Comparison of ENCODE assay signal across 25 mouse cellular contexts in genomic region chr1:181799911-181800310, GRCm38 (mm10).
"Had no signal": no experiment of that assay in that cellular context is flagged by ENCODE, and none has a peak within 500 bp of the region (broad histone marks: within the 10 kb centered on the region; RNA-seq: fewer than 3 reads in every experiment).

No protein-coding gene starts in this region.

- H3K4me1 ChIP-seq: heart, embryonic 13.5 days; heart, embryonic 15.5 days; hindbrain, embryonic 13.5 days; hindbrain, embryonic 15.5 days; kidney, embryonic 15.5 days; limb, embryonic 13.5 days; limb, embryonic 15.5 days; liver, embryonic 12.5 days had no signal

- H3K36me3 ChIP-seq: heart, embryonic 13.5 days; heart, embryonic 15.5 days; hindbrain, embryonic 13.5 days; hindbrain, embryonic 15.5 days; kidney, embryonic 15.5 days; limb, embryonic 13.5 days; limb, embryonic 15.5 days; liver, embryonic 12.5 days had no signal

- H3K4me3 ChIP-seq: heart, adult 2 months; heart, embryonic 13.5 days; heart, embryonic 15.5 days; hindbrain, embryonic 13.5 days; hindbrain, embryonic 15.5 days; kidney, embryonic 15.5 days; limb, embryonic 13.5 days; limb, embryonic 15.5 days; liver, embryonic 12.5 days had no signal

- DNase-seq: gastrocnemius, postnatal 14 days; gastrocnemius, postnatal 36 days; heart, adult 11 months; heart, adult 2 months; heart, postnatal 14 days; heart, postnatal 36 days; kidney, adult 11 months; kidney, adult 2 months; kidney, adult 9 months; kidney, postnatal 14 days; kidney, postnatal 36 days; layer of hippocampus, adult 9-11 months; layer of hippocampus, postnatal 36 days had no signal

- H3K4me2 ChIP-seq: heart, embryonic 11.5 days; heart, embryonic 13.5 days; heart, embryonic 15.5 days; hindbrain, embryonic 13.5 days; hindbrain, embryonic 15.5 days; kidney, embryonic 15.5 days; limb, embryonic 13.5 days; limb, embryonic 15.5 days; liver, embryonic 12.5 days had no signal

- ATAC-seq: intestine, embryonic 16.5 days; liver, embryonic 12.5 days had no signal

- H3K9me3 ChIP-seq: heart, embryonic 13.5 days; heart, embryonic 15.5 days; hindbrain, embryonic 13.5 days; hindbrain, embryonic 15.5 days; kidney, embryonic 15.5 days; limb, embryonic 13.5 days; limb, embryonic 15.5 days; liver, embryonic 12.5 days had no signal

- H3K9ac ChIP-seq: heart, embryonic 13.5 days; heart, embryonic 15.5 days; hindbrain, embryonic 13.5 days; hindbrain, embryonic 15.5 days; kidney, embryonic 15.5 days; limb, embryonic 13.5 days; limb, embryonic 15.5 days; liver, embryonic 12.5 days; liver, embryonic 14.5 days had no signal

- H3K27ac ChIP-seq: heart, adult 2 months; heart, embryonic 13.5 days; heart, embryonic 15.5 days; hindbrain, embryonic 13.5 days; hindbrain, embryonic 15.5 days; kidney, embryonic 15.5 days; kidney, postnatal 0 days; limb, embryonic 13.5 days; limb, embryonic 15.5 days; liver, embryonic 12.5 days; liver, embryonic 14.5 days had no signal

- H3K27me3 ChIP-seq: heart, embryonic 13.5 days; heart, embryonic 15.5 days; hindbrain, embryonic 13.5 days; hindbrain, embryonic 15.5 days; kidney, embryonic 15.5 days; limb, embryonic 13.5 days; limb, embryonic 15.5 days; liver, embryonic 12.5 days had no signal
